Mouse (Mus musculus) embryonic facial prominence, embryonic 14.5 days (tissue): ENCODE measurements at regions not wholly inside any gene's neighbourhood (a gene's known extent, or its start where the extent isn't known, plus 50 kb on each side); places are given as distances from the start of the nearest gene placed in this dataset.
A peak's percentile ranks its signal among the peaks of the same experiment; 100 is the strongest.

Experiments
- ATAC-seq: fragments of 200-750 bp; cut with Nextera tagmentation; 2 replicates; pipeline ENCODE4 v1.8.0; 2017; ENCODE audit warnings: low read depth, moderate number of reproducible peaks, moderate TSS enrichment
- DNase-seq: peaks from one replicate; pipeline ENCODE4 v3.0.0-alpha.2; 2015; ENCODE audit warnings: low spot score
- H3K27ac ChIP-seq: fragments of 300-500 bp; sonication (generic); replicated peaks from 2 replicates; pipeline ENCODE4 v1.5.1; 2014; ENCODE audit warnings: low read depth, mild to moderate bottlenecking, low read length, moderate library complexity
- H3K27me3 ChIP-seq: fragments of 300-500 bp; sonication (generic); replicated peaks from 2 replicates; pipeline ENCODE4 v1.6.1; 2014; ENCODE audit warnings: low read length; ENCODE audit not compliant: control insufficient read depth, insufficient read depth
- H3K36me3 ChIP-seq: fragments of 300-500 bp; sonication (generic); 2 replicates; pipeline ENCODE4 v1.6.1; 2014; ENCODE audit warnings: low read length, mixed read lengths; ENCODE audit not compliant: control insufficient read depth, insufficient read depth
- H3K4me1 ChIP-seq: fragments of 300-500 bp; sonication (generic); 2 replicates; pipeline ENCODE4 v1.6.1; 2014; ENCODE audit warnings: antibody characterized with exemption, low read length; ENCODE audit not compliant: control insufficient read depth, insufficient read depth
- H3K4me2 ChIP-seq: fragments of 300-500 bp; sonication (generic); 2 replicates; pipeline ENCODE4 v1.6.1; 2014; ENCODE audit warnings: low read depth, mild to moderate bottlenecking, low read length, moderate library complexity, mixed read lengths
- H3K4me3 ChIP-seq: fragments of 300-500 bp; sonication (generic); 2 replicates; pipeline ENCODE4 v1.5.1; 2014; ENCODE audit warnings: low read depth, mild to moderate bottlenecking, low read length
- H3K9ac ChIP-seq: fragments of 300-500 bp; sonication (generic); 2 replicates; pipeline ENCODE4 v1.6.1; 2014; ENCODE audit warnings: low read depth, mild to moderate bottlenecking, low read length, moderate library complexity, mixed read lengths
- H3K9me3 ChIP-seq: fragments of 300-500 bp; sonication (generic); 2 replicates; pipeline ENCODE4 v1.6.1; 2016; ENCODE audit warnings: low read length; ENCODE audit not compliant: control insufficient read depth
- WGBS: fragments of 180-500 bp; shearing (Covaris S2); extraction: QIAGEN DNeasy Blood & Tissue Kit; methylation state at CpG from one replicate; pipeline ENCODE4 v1.1.7; 2014; 5-methylcytosine and 5-hydroxymethylcytosine counted together

GRCm38 (mm10) chr5:62939050-62939449 is 125.4 kb downstream of the Dthd1 start:
- ATAC-seq: peak; percentile 12; the same call in 1 of the 2 replicates
- Histone ChIP-seq H3K36me3 (no peaks in the 10 kb centered on the region), H3K4me1 (no peaks in the 10 kb centered on the region), H3K4me2 (no peak overlapping the region), H3K9me3 (no peaks in the 10 kb centered on the region), H3K9ac (no peak overlapping the region), H3K27me3 (no peaks in the 10 kb centered on the region), H3K4me3 (no peak overlapping the region), H3K27ac (no peak overlapping the region)
- peak; percentile 69 for DNase-seq
- WGBS: 45% methylated on average over 6 of the region's 6 CpGs
